Mouse (Mus musculus): Measurements from ENCODE around the gene Slc23a4.

DNA sequence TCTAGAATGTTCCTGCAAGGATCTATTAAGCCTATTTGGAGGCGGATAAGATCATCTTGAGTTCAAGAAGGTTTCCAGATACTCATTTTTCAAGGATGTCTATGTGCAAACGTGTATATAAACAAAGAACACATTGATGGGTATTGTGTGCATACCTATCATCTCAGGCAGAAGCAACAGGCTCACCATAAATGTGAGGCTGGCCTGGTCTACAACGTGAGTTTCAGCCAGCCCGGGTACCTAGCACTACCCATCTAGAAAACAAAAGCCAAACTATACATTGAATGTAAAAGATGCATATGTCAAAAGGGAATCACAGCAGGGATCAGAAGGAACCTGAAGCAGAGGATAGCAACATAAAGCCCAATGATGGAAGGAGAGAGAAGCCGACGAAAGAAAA lies 42.0 kb upstream of the Slc23a4 start:
- TF ChIP-seq CTCF (conservative IDR thresholded peaks at IDR 0.05; ENCODE audit: low read length) = no peak
- TF ChIP-seq NANOG (IDR thresholded peaks at IDR 0.05; ENCODE audit: borderline replicate concordance, low read length) = no peak
